Mouse (Mus musculus): Measurements from ENCODE around the gene Bach2.

Gene Bach2

DNA sequence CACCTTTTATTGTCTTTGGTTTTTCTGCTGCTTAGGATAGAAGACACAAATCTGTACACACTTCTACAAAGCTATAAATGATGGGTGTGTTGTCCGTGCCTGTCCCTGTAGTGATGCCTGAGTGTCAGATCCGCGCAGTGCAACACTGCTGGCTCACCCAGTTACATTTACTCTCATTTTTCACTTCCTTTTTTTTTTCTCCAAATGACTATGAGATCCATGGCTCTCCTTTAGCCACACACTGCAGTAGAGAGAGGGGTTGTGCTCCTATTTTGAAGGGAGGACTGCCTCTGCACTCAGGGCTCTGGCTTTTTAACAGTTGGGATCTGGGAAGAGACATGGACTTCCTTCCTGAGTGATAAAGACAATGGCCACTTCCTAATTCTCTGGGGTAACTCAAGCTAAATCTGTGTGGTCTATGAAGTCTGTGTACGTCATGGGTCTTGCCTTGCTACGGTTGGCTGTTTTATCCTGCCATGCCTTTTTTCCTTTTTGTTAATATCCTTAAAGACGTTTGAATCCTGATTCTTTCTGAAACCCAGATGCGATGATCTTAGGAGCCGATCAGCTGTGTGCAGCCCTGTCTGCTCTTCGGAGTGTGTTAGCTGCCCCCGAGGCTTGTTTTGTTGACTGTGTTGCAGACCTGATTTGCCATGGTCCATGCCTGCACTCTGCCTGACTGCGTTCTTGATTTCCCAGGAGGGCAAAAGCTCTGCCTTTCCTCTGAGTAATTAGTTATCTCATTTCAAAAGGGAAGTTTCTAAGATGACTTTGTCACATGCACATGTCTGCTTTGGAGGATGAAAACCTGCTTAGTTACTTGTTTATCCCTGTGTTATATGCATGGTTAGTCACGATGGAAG lies 120.2 kb downstream of the Bach2 start:
- DNase-seq (ENCODE audit: low spot score): no peak

GRCm38 (mm10) chr4:32359634-32360033 lies 121.0 kb downstream of the Bach2 start:
- no peak for DNase-seq (ENCODE audit: low spot score)

DNA sequence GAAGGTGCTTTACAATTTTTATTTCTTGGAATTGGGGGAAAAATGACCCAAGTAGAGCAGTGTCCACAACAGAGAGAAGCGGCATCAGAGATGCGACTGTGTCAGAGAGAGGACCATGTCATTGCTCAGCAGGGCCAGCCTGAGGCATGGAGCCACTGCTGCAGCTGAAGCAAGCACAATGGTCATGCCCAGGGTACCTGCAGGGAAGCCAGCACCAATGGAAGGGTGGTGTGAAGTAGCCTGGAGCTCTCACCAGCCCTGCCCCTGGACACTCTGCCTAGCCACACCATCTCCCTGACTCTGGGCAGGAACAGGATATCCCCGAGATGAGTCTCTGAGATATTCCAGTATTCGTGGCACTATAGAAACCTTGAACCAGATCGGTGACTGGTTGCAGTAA lies 121.9 kb downstream of the Bach2 start:
- DNase-seq (ENCODE audit: low spot score): no peak

- no peak for DNase-seq (ENCODE audit: low spot score)
Measured at GRCm38 (mm10) chr4:32363488-32363984, 124.9 kb downstream of the Bach2 start.

- DNase-seq (ENCODE audit: low spot score): no peak
Measured at GRCm38 (mm10) chr4:32365144-32365907, 126.7 kb downstream of the Bach2 start.

GRCm38 (mm10) chr4:32366176-32366575 lies 127.6 kb downstream of the Bach2 start:
- no peak for DNase-seq (ENCODE audit: low spot score)

GRCm38 (mm10) chr4:32368345-32368744 lies 129.7 kb downstream of the Bach2 start:
- no peak for DNase-seq (ENCODE audit: low spot score)

DNA sequence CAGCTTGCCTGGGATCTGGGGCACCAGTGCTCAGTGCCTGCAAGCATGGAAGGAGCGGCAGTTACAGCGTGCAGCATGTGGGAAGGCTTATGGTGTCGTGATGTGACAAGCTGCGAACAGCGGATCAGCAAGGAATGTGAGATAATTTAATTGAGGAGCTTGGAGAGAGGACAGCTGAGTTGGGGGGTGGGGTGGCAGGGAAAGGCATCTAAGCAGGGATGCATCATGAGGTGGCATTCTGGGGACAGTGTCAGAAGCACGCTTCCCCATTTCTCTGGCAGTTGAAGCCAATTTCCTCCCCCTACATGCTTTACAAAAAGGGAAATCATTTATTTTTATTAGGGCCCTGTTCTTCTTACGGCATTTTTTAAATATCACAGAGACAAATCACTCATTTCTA lies 134.5 kb downstream of the Bach2 start:
- no peak for DNase-seq (ENCODE audit: low spot score)

GRCm38 (mm10) chr4:32373527-32373926 lies 134.9 kb downstream of the Bach2 start:
- no peak for DNase-seq (ENCODE audit: low spot score)

DNA sequence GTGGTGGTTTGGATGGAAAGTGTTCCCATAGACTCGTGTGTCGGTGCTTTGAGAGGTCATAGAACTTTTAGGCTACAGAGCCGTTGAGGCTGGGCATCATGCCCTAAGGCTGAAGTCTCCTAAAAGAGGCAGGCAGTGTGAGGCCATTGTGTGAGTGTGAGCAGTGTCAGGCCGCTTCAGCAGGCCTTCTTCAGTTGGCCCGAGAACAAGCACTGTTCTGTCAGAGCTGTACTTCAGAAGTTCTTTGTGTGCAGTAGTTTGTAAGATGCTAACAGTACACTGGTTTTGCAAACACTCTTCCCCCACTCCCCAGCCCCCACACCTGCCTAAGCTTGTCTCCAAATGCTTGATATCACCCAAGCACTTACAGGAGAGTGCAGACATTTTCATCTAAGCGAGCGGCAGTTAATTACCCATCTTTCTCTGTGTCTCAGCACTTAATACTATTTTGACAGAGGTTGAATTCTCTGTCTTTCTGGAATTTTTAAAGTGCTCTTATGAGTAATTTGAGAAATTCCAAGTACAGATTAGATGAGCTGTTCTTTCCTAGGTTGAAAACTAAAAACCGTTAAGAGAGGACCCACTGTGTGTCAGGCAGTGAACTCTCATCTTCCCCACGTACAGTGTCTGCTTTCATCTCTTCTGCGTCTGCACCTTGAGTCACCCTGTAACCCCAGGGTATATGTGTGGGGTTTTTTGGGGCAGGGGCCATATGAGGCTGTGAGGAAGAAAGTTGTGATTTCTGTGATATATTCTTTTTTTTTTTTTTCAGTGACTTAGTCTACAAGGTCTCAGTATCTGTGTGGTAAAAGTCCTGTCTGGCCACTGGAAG lies 136.4 kb downstream of the Bach2 start:
- DNase-seq (ENCODE audit: low spot score): no peak

GRCm38 (mm10) chr4:32375721-32376526 lies 137.3 kb downstream of the Bach2 start:
- DNase-seq (ENCODE audit: low spot score): no peak

GRCm38 (mm10) chr4:32376527-32376948 lies 137.9 kb downstream of the Bach2 start:
- no peak for DNase-seq (ENCODE audit: low spot score)

GRCm38 (mm10) chr4:32379140-32379539 lies 140.5 kb downstream of the Bach2 start:
- no peak for DNase-seq (ENCODE audit: low spot score)

DNA sequence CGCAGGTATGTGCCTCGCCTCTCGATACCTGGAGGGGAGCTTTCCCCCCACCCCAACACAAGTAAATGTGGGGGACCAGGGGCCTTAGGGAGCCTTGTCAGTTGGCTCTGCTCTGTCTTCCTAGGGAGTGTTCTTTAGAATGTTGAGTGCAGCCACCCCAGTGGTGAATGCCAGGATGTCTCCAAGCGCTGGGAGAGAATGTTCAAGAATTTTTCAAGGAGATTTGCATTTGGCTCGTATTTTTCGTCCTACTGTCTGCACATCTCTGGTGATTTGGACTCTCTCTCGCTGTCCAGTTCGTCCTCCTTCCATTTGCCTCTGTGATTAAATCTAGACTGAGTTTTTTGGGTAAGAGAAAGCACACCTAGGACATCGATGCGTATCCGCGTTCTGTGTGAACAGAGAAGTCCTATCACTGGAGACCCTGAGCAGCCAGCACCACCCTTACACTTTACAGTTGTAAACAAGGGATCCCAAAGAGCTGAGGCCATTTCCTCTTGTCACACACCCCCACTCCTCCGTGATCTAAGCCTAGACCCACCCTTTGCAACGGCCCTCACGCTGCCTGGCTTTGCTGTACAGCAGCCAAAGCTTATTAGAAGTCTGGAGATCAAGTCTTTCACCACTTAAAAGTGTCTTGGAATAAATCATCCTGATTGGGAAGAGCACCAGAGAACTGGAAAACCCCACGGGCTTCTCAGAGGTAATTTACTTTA lies 143.2 kb downstream of the Bach2 start:
- no peak for DNase-seq (ENCODE audit: low spot score)

- no peak for DNase-seq (ENCODE audit: low spot score)
Measured at GRCm38 (mm10) chr4:32385121-32385520, 146.5 kb downstream of the Bach2 start.

- DNase-seq (ENCODE audit: low spot score): no peak
Measured at GRCm38 (mm10) chr4:32385623-32386022, 147.0 kb downstream of the Bach2 start.

DNA sequence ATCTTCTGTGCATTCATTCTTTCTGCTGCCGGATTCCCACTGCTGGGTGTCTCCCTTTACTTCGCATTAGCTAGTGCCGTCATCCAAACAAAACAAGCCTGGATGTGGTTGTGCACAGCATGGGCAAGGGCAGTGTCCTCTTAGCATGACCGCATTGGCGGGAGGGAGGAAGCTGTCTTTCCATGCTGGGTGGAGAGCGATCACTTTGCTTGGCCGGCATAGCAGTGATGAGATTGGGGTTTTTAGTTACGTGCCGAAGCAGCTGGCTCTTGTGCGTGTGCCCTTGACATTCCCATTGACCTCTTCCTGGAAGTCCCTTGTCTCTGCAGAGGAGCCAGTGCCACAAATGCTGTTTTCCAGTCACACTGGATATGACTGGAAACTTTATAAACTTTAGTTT lies 147.7 kb downstream of the Bach2 start:
- DNase-seq (ENCODE audit: low spot score): no peak

DNA sequence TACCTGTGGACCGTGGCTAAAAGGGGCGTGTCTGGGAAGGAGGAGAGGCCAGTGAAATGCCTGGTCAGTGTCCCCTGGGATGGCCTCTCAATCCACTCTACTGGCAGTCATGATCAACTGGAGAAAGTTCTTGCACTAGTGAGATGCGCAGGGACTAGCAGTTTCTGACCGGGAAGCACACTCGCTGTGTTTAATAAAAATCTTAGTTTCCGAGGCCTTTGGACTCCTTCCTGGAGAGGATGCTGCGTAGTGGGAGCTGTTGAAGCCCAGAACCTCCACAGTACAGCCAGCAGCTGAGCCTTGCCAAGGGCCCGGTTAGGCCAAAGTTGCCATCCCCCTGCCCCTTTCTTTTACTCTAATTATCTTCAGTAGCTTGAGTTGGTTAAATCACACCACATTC lies 148.3 kb downstream of the Bach2 start:
- DNase-seq (ENCODE audit: low spot score): no peak

DNA sequence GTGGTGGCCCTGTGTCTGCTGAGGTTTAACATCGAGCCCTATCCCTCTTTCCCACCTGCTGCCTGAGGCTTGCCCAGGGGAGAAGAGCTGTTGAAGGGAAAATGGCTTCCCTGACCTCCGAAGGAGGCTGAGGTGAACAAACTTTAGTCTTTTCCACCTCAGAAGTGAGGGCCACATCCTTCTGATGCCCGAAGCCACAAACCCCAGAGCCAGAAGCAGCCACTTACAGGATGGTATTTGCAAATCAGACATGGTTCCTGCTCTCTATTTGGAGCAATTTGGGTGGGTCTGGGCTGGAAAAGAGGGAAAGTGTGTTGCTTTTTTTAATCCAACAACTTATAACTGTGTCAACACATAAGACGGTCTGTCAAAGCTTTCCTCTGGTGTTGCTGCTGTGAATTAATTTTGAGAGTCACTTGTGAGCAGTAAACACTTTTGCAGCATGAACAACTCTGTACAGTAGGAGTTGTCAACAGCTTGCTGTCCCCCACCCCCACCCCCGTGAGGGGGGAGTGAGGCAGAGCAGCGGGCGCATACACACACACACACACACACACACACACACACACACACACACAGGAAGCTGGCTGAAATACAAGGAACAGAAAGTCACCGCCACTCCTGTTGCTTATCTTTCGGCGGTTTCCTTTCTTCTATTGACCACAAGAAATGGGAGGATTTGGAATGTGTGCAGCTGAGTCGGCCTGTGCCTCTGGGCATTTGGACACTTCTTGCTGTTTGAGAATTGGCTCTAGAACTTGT lies 149.1 kb downstream of the Bach2 start:
- DNase-seq (ENCODE audit: low spot score): peak; percentile 1

GRCm38 (mm10) chr4:32388564-32388963 lies 150.0 kb downstream of the Bach2 start:
- DNase-seq (ENCODE audit: low spot score): no peak

All from c-Kit-positive CD71-positive TER-119-positive erythroid progenitor cells, embryonic 14.5 days (primary cell).